Mouse (Mus musculus) urinary bladder, postnatal 0 days (tissue): ENCODE data around the gene Olfr338. TPM values are rescaled to one million over a fixed set of nuclear protein-coding genes. Genes with fewer than 3 reads are reported as not detected.

ENCODE experiments used
- polyA plus RNA-seq: library from polyadenylated mRNA; unstranded; fragments of >200 nt; fragmentation: Nextera tagmentation; extraction: Ambion mirVana; gene quantifications from 2 replicates; pipeline ENCODE4 v1.2.1, GENCODE M21; 2015

The Olfr338 gene
- not detected in 2 replicates for polyA plus RNA-seq

DNA sequence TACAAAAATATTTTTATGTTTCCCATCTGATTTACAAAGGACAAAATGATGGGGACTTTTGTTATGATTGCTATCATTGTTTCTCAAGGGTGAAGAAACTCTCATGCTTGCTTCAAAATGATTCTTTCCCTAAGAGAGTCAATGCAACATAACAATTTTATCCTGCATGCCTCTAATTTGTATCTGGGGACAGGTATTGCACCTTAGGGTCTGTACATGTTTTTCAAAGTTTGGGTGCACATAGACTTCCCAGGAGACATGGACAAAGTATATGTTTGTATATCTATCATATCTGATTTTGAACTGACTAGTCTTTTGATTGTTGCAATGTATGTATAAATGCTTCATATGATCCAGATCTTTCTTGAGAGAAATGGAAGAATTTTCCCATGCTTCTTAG is at the start of gene Olfr338:
Olfr338 (plus strand) TSS at position 301 of the 400 bp plus-strand sequence.

DNA sequence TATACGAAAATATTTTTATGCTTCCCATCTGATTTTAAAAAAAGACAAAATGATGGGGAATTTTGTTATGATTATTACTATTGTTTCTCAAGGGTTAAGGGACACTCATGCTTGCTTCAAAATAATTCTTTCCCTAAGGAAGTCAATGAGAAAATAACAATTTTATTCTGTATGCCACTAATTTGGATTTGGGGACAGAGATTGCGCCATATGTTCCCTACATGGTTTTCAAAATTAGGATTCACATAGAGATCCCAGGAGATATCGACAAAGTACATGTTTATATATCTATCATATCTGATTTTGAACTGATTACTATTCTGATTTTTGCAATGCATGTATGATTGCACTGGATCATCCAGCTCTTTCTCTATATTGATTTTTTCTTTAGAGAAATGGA is 45.3 kb downstream of the Olfr338 start, which contains the start of gene Olfr339:
Olfr339 (plus strand) TSS at position 301 of the 400 bp plus-strand sequence.

Other genes starting within 250 kb of the Olfr338 start
- gene Mrrf, start 237.1 kb upstream of the Olfr338 start, polyA plus RNA-seq: 25.3 and 25.5 TPM in 2 replicates
- 54.2 and 57.7 TPM in 2 replicates for gene Rbm18, start 236.7 kb upstream of the Olfr338 start, polyA plus RNA-seq
- 41.6 and 48.9 TPM in 2 replicates for gene Ptgs1, start 143.1 kb upstream of the Olfr338 start, polyA plus RNA-seq
- not detected in 2 replicates for gene Olfr339, start 45.4 kb downstream of the Olfr338 start, polyA plus RNA-seq
- gene Olfr340, start 79.1 kb downstream of the Olfr338 start, polyA plus RNA-seq: not detected in 2 replicates
- not detected in 2 replicates for gene Olfr341, start 108.9 kb downstream of the Olfr338 start, polyA plus RNA-seq
- gene Olfr342, start 151.5 kb downstream of the Olfr338 start, polyA plus RNA-seq: not detected in 2 replicates
- gene Olfr344, start 193.1 kb downstream of the Olfr338 start, polyA plus RNA-seq: not detected in 2 replicates